In the genomic region with DNA sequence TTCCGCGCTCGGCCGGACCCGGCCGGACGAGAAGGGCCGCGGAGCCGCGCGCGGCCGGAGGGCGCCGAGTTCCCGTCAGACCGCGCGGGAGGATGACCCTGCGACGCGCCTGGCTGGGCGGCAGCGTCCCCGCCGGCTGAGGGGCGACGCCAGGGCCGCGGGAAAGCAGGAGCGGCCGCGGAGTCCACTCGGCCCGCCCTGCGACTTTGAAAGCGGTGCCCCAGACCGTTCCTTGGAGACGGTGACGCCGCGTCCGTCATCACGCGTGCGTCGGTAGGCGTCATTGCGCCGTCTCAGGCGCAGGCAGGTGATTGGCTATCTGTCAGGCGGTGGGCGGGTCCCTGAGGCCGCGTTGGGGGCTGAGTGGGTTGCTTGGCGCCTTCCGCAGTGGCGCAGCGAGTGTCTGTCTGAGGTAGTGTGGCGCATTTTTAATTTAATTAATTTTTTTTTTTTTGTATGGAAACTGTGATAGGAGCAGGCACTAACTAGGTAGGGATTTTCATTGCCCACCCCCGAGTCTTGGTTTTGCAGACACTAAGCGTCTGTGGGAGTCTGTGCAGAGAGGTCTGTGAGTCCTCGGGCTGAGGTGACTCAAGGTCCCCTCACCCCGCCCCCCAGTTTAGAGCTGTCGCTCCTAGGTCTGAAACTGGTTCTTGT, we compare ENCODE assay signal across 8 mouse cellular contexts. TPM values are rescaled to one million over a fixed set of nuclear protein-coding genes. Genes with fewer than 3 reads are reported as not detected.
DNase-seq lines count a peak whose midpoint lies in the region; ATAC-seq lines count a peak whose summit lies in the region.

A gene (minus strand): TSS at position 237 of the 657 bp plus-strand sequence.
A gene (plus strand): TSS at position 334 of the 657 bp plus-strand sequence.

- DNase-seq in NIH3T3 (ENCODE audit: low read depth), result peak; percentile 99
- peak; percentile 99 for DNase-seq in cerebellum, postnatal 10 days
- peak; percentile 96 to 98 for DNase-seq in frontal cortex, postnatal 10 days (ENCODE audit: low spot score in 2 of 2)
- DNase-seq in layer of hippocampus, postnatal 14 days (ENCODE audit: low spot score in 2 of 2), result peak; percentile 97 to 98
- DNase-seq in lung, postnatal 14 days, result peak; percentile 97
- peak; percentile 91 for DNase-seq in retina, adult 2 months (ENCODE audit: low read depth, low spot score)
- peak; percentile 96 for DNase-seq in thymus, postnatal 36 days

- peaks cover 13% of the 10 kb centered on the region for H3K4me1 ChIP-seq in hindbrain, embryonic 12.5 days

- peak within 1 kb of the TSS; percentile 96 for H3K27ac ChIP-seq in hindbrain, embryonic 12.5 days

- H3K27me3 ChIP-seq in hindbrain, embryonic 12.5 days, result no peaks in the 10 kb centered on the region

- peak; percentile 99 for ATAC-seq in hindbrain, embryonic 12.5 days (ENCODE audit: low FRiP score)

- WGBS in hindbrain, embryonic 12.5 days, result under 1% methylated on average over 51 of the region's 66 CpGs

- peak within 1 kb of the TSS; percentile 69 for H3K4me2 ChIP-seq in hindbrain, embryonic 12.5 days (replicated peaks)

- peak within 1 kb of the TSS; percentile 88 for H3K4me3 ChIP-seq in hindbrain, embryonic 12.5 days

- H3K36me3 ChIP-seq in hindbrain, embryonic 12.5 days, result no peaks in the 10 kb centered on the region

- no peaks in the 10 kb centered on the region for H3K9me3 ChIP-seq in hindbrain, embryonic 12.5 days (replicated peaks)

- H3K9ac ChIP-seq in hindbrain, embryonic 12.5 days, result peak within 1 kb of the TSS; percentile 89

RNA-seq across cellular contexts. Expression of the first gene that starts in this region (rescaled TPM):
- polyA plus RNA-seq in hindbrain, embryonic 12.5 days (2016; fragmentation: Nextera tagmentation; extraction: Ambion mirVana), result 30.5 and 30.6 TPM in 2 replicates
- 10 to 100 TPM; 13.8 to 15.0 TPM for total RNA-seq in layer of hippocampus, postnatal 14 days (2021)

RNA-seq across cellular contexts. Expression of the second gene that starts in this region (rescaled TPM):
- polyA plus RNA-seq in hindbrain, embryonic 12.5 days (2016; fragmentation: Nextera tagmentation; extraction: Ambion mirVana), result 20.8 and 20.9 TPM in 2 replicates
- total RNA-seq in layer of hippocampus, postnatal 14 days (2021), result 10 to 100 TPM in 1 of 2 experiments, 1 to 10 TPM in 1; 7.1 to 10.3 TPM

Comparison
In these comparisons a context has a peak if more than half of its experiments do, and no peak if none do; other contexts are left out.
1. Peak in every context shown above with its lines: DNase-seq, ATAC-seq, H3K4me3 ChIP-seq and H3K27ac ChIP-seq.